Mouse (Mus musculus): ENCODE results near the gene Olfr412. TPM values are rescaled to one million over a fixed set of nuclear protein-coding genes. Genes with fewer than 3 reads are reported as not detected.

The Olfr412 gene
- polyA plus RNA-seq, 2 experiments from 2014 or later: not detected

- no peak for ATAC-seq
These were observed 52.2 kb downstream of the Olfr412 start for GRCm38 (mm10) chr11:74414112-74414511.

DNA sequence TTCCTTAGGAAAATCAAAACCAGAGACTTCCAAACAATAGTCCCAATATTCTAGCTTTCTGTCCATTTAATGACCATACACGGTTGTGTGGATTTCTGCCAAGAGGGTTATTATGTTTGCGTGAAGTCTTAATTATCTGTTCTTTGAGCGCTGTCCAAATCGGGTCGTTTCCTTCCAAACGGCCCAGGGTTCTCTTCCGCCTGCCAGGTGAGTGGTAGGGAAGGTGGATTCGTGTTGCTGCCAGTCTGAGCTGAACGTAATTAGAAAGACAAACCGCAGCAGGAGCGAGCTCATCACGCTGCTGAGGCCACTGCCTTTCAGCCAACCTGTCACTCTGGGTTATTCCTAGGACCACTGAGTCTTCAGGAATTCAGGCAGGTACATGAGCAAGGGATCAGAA lies 53.9 kb downstream of the Olfr412 start:
- ATAC-seq: no peak

Other genes starting within 250 kb of the Olfr412 start
- gene Olfr401, start 248.4 kb upstream of the Olfr412 start, polyA plus RNA-seq (2017; shearing (Covaris generic)): not detected
- gene Olfr402, start 208.5 kb upstream of the Olfr412 start, polyA plus RNA-seq (2017; shearing (Covaris generic)): not detected
- not detected for gene Olfr403, start 175.8 kb upstream of the Olfr412 start, polyA plus RNA-seq (2017; shearing (Covaris generic))
- gene Olfr43, start 150.7 kb upstream of the Olfr412 start, polyA plus RNA-seq (2017; shearing (Covaris generic)): not detected
- under 1 TPM in 1 of 2 experiments, not detected in 1; 0.46 TPM for gene Olfr406, start 102.3 kb upstream of the Olfr412 start, polyA plus RNA-seq (2017; shearing (Covaris generic))
- not detected for gene Olfr59, start 78.3 kb upstream of the Olfr412 start, polyA plus RNA-seq (2017; shearing (Covaris generic))
- not detected for gene Olfr410, start 24.0 kb upstream of the Olfr412 start, polyA plus RNA-seq (2017; shearing (Covaris generic))
- gene Olfr411, start 9.4 kb upstream of the Olfr412 start, polyA plus RNA-seq (2017; shearing (Covaris generic)): not detected
- gene Rap1gap2, start 248.8 kb downstream of the Olfr412 start, polyA plus RNA-seq (2017; shearing (Covaris generic)): 1 to 10 TPM; 3.3 to 4.1 TPM